Mouse (Mus musculus): ENCODE measurements around the gene Trim44. TPM values are rescaled to one million over a fixed set of nuclear protein-coding genes. Genes with fewer than 3 reads are reported as not detected.
A peak's percentile ranks its signal among the peaks of the same experiment; 100 is the strongest.

Trim44 gene
- polyA plus RNA-seq, 1 experiment, result 35.6 TPM

DNA sequence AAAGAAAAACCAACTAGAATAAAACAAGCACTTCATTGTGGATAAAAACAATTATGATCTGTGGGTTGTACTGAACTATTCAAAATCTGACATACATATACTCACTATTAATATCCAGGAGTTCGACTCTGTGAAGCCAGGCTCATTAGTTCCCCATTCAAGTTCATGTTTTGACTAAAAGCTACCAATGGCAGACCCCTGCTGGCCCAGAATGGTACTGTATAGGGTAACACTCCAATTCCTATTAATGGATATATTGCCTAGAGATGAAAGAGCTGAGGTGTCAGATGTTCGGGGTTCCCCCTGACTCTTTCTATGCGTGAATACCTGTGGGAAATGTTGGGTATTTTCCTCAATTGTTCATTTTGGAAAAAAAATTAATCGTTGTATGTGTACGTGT, 117.6 kb downstream of the Trim44 start:
- H3K27ac ChIP-seq (ENCODE audit: control insufficient read depth, insufficient read depth, low read length), result no peak overlapping the region
- peak; percentile 76 for DNase-seq
- WGBS, result 46% methylated on average over 5 of the region's 5 CpGs
- TF ChIP-seq POLR2A (IDR thresholded peaks at IDR 0.05; ENCODE audit: control insufficient read depth, extremely low read depth, insufficient read depth, low read length, poor library complexity), result no peak
- no peak for TF ChIP-seq CTCF (IDR thresholded peaks at IDR 0.05; ENCODE audit: borderline replicate concordance, control insufficient read depth, extremely low read depth, insufficient read depth, low read length, poor library complexity)
- H3K27me3 ChIP-seq (ENCODE audit: control insufficient read depth, insufficient read depth, low read length), result no peaks in the 10 kb centered on the region
- H3K4me1 ChIP-seq (replicated peaks; ENCODE audit: control insufficient read depth, insufficient read depth, low read length), result peaks cover 4% of the 10 kb centered on the region
- no peak overlapping the region for H3K4me3 ChIP-seq (ENCODE audit: control insufficient read depth, insufficient read depth, low read length)
- no peaks in the 10 kb centered on the region for H3K36me3 ChIP-seq (ENCODE audit: control insufficient read depth, insufficient read depth, low read length)

DNA sequence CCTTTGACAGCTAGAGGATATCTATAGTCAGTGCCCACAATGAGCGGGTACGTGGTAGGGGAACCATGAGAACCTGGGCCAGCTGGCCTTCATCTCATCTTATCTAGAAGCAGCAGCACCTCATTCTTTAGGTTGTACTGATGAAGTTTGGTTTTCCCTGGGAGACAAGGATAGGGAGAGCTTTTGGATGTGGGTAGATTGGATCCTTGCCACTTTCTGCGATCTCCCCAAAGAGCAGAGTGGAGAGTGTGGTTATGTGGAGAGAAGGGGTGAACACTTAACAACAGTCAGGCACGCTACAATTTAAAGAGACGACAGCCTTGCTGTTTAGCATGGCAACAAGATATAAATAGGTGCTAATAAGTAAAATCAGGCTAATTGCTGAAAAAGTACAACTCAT, 119.0 kb downstream of the Trim44 start:
- WGBS, result 93% methylated on average over 5 of the region's 5 CpGs
- Histone ChIP-seq H3K4me3 (ENCODE audit: control insufficient read depth, insufficient read depth, low read length) (no peak overlapping the region), H3K27me3 (ENCODE audit: control insufficient read depth, insufficient read depth, low read length) (no peaks in the 10 kb centered on the region), H3K4me1 (replicated peaks; ENCODE audit: control insufficient read depth, insufficient read depth, low read length) (peaks cover 4% of the 10 kb centered on the region), H3K36me3 (ENCODE audit: control insufficient read depth, insufficient read depth, low read length) (no peaks in the 10 kb centered on the region), H3K27ac (ENCODE audit: control insufficient read depth, insufficient read depth, low read length) (no peak overlapping the region)
- TF ChIP-seq CTCF (IDR thresholded peaks at IDR 0.05; ENCODE audit: borderline replicate concordance, control insufficient read depth, extremely low read depth, insufficient read depth, low read length, poor library complexity) (no peak), POLR2A (IDR thresholded peaks at IDR 0.05; ENCODE audit: control insufficient read depth, extremely low read depth, insufficient read depth, low read length, poor library complexity) (no peak)
- DNase-seq, result no peak

DNA sequence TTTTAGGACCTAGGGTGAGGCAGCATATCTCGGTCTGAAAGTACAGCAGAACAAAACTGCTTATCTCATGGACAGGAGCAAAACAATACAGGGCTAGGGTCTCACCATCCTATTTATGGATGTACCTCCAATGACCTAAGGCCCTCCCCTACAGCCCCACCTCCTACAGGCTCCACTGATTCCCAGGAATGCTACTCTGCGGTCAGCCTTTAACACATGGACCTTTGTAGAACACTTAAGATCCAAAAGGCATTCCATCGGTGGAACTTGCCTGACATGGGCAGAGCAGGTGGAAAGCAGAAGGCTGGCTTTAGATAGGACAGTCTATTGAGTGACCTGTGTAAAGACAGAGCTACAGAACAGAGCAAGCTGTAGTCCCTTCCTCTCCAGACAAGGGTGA, 120.3 kb downstream of the Trim44 start:
- TF ChIP-seq CTCF (IDR thresholded peaks at IDR 0.05; ENCODE audit: borderline replicate concordance, control insufficient read depth, extremely low read depth, insufficient read depth, low read length, poor library complexity) (no peak), POLR2A (IDR thresholded peaks at IDR 0.05; ENCODE audit: control insufficient read depth, extremely low read depth, insufficient read depth, low read length, poor library complexity) (no peak)
- WGBS, result 95% methylated on average over 3 of the region's 3 CpGs
- Histone ChIP-seq H3K36me3 (ENCODE audit: control insufficient read depth, insufficient read depth, low read length) (no peaks in the 10 kb centered on the region), H3K4me3 (ENCODE audit: control insufficient read depth, insufficient read depth, low read length) (no peak overlapping the region), H3K27me3 (ENCODE audit: control insufficient read depth, insufficient read depth, low read length) (no peaks in the 10 kb centered on the region), H3K4me1 (replicated peaks; ENCODE audit: control insufficient read depth, insufficient read depth, low read length) (no peaks in the 10 kb centered on the region), H3K27ac (ENCODE audit: control insufficient read depth, insufficient read depth, low read length) (no peak overlapping the region)
- no peak for DNase-seq

DNA sequence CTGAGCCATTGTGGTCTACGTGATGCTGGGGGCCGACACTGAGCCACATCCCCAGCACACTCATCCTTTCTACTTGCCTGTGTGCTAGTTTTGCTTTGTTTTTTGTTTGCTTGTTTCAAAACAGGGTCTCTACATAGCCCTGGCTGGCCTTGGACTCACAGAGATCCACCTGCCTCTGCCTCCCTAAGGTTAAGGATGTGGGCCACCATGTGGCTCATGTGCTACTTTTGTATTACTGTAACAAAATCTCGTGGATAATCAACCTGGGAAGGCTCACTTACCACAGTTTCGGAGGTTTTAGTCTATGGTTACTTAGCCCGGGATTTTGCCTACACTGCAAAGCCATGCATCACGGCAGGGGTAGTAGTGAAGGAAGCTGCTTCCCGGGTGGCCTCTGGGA, 125.5 kb downstream of the Trim44 start:
- no peak for DNase-seq

DNA sequence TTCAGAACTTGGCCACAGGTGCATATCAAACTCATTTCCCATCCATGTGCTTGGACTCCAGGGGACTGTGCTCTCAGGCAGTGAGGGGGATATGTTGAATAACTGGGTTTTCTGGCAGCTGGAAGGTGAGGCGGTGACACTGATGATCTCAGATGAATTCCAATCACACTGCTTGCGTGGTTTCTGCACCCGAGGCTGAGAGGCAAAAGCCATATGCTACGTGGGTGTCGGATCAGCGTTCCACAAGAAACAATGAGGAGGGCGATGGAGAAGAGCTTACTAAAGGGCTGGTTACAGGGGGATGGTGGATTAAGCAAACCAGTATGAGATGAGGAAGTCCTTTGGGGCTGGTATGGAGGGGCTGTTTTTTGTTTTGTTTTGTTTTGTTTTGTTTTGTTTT, 127.8 kb downstream of the Trim44 start:
- TF ChIP-seq POLR2A (IDR thresholded peaks at IDR 0.05; ENCODE audit: control insufficient read depth, extremely low read depth, insufficient read depth, low read length, poor library complexity) (no peak), CTCF (IDR thresholded peaks at IDR 0.05; ENCODE audit: borderline replicate concordance, control insufficient read depth, extremely low read depth, insufficient read depth, low read length, poor library complexity) (no peak)
- Histone ChIP-seq H3K36me3 (ENCODE audit: control insufficient read depth, insufficient read depth, low read length) (no peaks in the 10 kb centered on the region), H3K4me1 (replicated peaks; ENCODE audit: control insufficient read depth, insufficient read depth, low read length) (no peaks in the 10 kb centered on the region), H3K4me3 (ENCODE audit: control insufficient read depth, insufficient read depth, low read length) (no peak overlapping the region), H3K27me3 (ENCODE audit: control insufficient read depth, insufficient read depth, low read length) (no peaks in the 10 kb centered on the region), H3K27ac (ENCODE audit: control insufficient read depth, insufficient read depth, low read length) (no peak overlapping the region)
- DNase-seq, result no peak
- WGBS, result 78% methylated on average over 7 of the region's 7 CpGs

More for the DNA sequence above, 125.5 kb downstream of the Trim44 start:
- Histone ChIP-seq H3K4me3 (ENCODE audit: control insufficient read depth, insufficient read depth, low read length) (no peak overlapping the region), H3K27ac (ENCODE audit: control insufficient read depth, insufficient read depth, low read length) (no peak overlapping the region), H3K27me3 (ENCODE audit: control insufficient read depth, insufficient read depth, low read length) (no peaks in the 10 kb centered on the region), H3K4me1 (replicated peaks; ENCODE audit: control insufficient read depth, insufficient read depth, low read length) (no peaks in the 10 kb centered on the region), H3K36me3 (ENCODE audit: control insufficient read depth, insufficient read depth, low read length) (no peaks in the 10 kb centered on the region)
- WGBS, result 84% methylated on average over 7 of the region's 7 CpGs
- TF ChIP-seq CTCF (IDR thresholded peaks at IDR 0.05; ENCODE audit: borderline replicate concordance, control insufficient read depth, extremely low read depth, insufficient read depth, low read length, poor library complexity) (no peak), POLR2A (IDR thresholded peaks at IDR 0.05; ENCODE audit: control insufficient read depth, extremely low read depth, insufficient read depth, low read length, poor library complexity) (no peak)

DNA sequence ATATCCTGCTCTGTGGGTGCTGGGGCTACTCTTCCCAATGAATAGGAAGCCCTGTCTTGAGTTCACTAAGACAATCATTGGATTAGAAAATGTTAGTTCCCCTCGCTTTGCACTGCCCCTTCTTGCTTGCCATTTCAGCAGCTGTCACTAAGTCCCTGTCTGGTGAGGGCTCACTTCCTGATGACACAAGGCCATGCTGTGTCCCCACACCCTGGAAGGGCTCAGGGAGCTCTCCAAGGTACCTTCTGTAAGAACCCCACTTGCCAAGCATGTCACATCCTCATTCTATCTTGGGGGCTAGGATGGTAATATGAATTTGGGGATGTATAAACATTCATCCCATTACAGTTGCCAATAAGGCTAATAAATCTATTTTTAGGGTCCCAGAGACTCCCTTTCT, 129.7 kb downstream of the Trim44 start:
- TF ChIP-seq POLR2A (IDR thresholded peaks at IDR 0.05; ENCODE audit: control insufficient read depth, extremely low read depth, insufficient read depth, low read length, poor library complexity) (no peak), CTCF (IDR thresholded peaks at IDR 0.05; ENCODE audit: borderline replicate concordance, control insufficient read depth, extremely low read depth, insufficient read depth, low read length, poor library complexity) (no peak)
- H3K27ac ChIP-seq (ENCODE audit: control insufficient read depth, insufficient read depth, low read length), result no peak overlapping the region
- no peaks in the 10 kb centered on the region for H3K36me3 ChIP-seq (ENCODE audit: control insufficient read depth, insufficient read depth, low read length)
- H3K4me3 ChIP-seq (ENCODE audit: control insufficient read depth, insufficient read depth, low read length), result no peak overlapping the region
- DNase-seq, result no peak
- 10% methylated on average over 1 of the region's 1 CpGs for WGBS
- H3K4me1 ChIP-seq (replicated peaks; ENCODE audit: control insufficient read depth, insufficient read depth, low read length), result no peaks in the 10 kb centered on the region
- no peaks in the 10 kb centered on the region for H3K27me3 ChIP-seq (ENCODE audit: control insufficient read depth, insufficient read depth, low read length)

DNA sequence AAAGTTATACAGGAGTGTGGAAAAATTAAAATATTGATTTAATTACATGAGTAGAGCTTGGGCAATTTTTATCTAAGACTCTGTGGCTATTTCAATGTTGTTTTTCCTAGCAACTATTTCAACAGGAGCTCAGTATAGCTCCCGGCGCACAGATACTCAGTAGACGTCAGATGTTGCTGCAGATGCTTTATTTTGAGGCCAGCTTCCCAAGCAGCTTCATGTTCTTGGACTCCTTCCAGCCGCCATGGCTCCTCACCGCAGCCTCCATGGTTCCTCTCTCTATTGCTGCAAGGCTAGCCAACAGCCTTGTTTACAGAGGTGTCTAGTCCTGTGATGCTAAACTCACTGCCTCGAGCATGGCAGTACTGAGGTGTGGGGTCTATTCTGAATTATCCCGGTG, 134.3 kb downstream of the Trim44 start:
- no peak for DNase-seq
- no peak overlapping the region for H3K4me3 ChIP-seq (ENCODE audit: control insufficient read depth, insufficient read depth, low read length)
- H3K4me1 ChIP-seq (replicated peaks; ENCODE audit: control insufficient read depth, insufficient read depth, low read length), result peaks cover 8% of the 10 kb centered on the region
- no peak overlapping the region for H3K27ac ChIP-seq (ENCODE audit: control insufficient read depth, insufficient read depth, low read length)
- H3K27me3 ChIP-seq (ENCODE audit: control insufficient read depth, insufficient read depth, low read length), result no peaks in the 10 kb centered on the region
- TF ChIP-seq POLR2A (IDR thresholded peaks at IDR 0.05; ENCODE audit: control insufficient read depth, extremely low read depth, insufficient read depth, low read length, poor library complexity) (no peak), CTCF (IDR thresholded peaks at IDR 0.05; ENCODE audit: borderline replicate concordance, control insufficient read depth, extremely low read depth, insufficient read depth, low read length, poor library complexity) (no peak)
- H3K36me3 ChIP-seq (ENCODE audit: control insufficient read depth, insufficient read depth, low read length), result no peaks in the 10 kb centered on the region
- 99% methylated on average over 7 of the region's 7 CpGs for WGBS
